Mouse (Mus musculus): Measurements from ENCODE around the gene Rnf10. TPM values are rescaled to one million over a fixed set of nuclear protein-coding genes. Genes with fewer than 3 reads are reported as not detected.

The Rnf10 gene
- polyA plus RNA-seq, 1 experiment from 2014 or later: 138 TPM

DNA sequence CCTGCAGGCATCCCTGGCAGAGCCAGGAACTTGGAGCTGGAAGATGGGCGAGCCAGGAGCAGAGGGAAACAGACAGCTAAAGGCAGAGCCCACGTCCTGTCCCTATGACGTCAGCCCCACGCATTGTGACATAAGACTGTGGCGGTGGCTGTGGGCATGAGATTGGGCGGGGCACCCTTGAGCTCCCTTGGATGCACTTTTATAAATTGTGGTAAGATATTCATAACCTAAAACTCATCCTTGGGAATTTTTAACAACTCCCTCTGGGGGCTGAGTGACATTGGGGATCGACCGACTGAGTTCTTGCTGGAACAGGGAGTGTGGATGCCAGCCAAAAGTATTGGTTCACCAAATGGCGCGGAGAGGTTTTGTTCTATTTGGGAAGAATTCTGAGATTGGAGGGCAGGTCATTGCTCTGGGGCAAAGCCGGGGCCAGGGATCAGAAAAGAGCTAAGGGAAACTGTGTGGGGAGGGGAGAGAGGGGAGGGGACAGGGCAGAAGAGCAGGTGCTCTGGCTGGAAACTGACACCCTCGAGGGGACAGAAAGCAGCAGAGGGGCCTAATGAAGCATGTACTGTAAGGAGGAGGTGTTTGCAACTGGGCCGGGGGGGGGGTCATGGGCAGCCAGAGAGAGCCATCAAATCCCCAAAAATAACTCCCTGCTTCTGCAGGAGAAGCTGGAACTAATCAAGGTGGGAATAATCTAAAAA, 51.6 kb downstream of the Rnf10 start:
- DNase-seq (ENCODE audit: low spot score): no peak
- H3K4me3 ChIP-seq: no peak overlapping the region
- H3K9me3 ChIP-seq: 0 out of 2 replicates have a peak, but pooled peaks cover 3% of the 10 kb centered on the region
- 37% methylated on average over 13 of the region's 13 CpGs for WGBS
- no peak overlapping the region for H3K27ac ChIP-seq (replicated peaks)
- no peaks in the 10 kb centered on the region for H3K36me3 ChIP-seq (replicated peaks)
- H3K4me1 ChIP-seq: peaks cover 28% of the 10 kb centered on the region
- peaks cover 20% of the 10 kb centered on the region for H3K27me3 ChIP-seq (replicated peaks; ENCODE audit: low read depth, poor library complexity, severe bottlenecking)

DNA sequence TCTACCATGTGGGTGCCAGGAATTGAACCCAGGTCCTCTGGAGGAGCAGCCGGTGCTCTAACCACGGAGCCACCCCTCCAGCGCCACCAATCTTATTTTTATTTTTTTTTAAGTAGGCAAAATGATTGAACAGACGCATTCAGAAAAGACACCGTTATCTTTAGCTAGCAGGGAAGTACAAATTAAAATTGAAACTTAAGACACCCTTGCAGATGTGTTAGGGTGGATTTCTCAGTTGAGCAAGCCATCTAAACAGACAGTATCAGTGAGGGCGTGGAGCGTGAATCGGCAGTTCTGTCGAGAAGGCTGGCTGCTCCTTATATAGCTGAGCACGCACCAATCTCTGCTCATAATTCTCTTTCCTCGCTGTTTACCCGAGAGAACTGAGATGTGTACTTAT, 54.7 kb downstream of the Rnf10 start:
- Histone ChIP-seq H3K27ac (replicated peaks) (no peak overlapping the region), H3K4me1 (peaks cover 28% of the 10 kb centered on the region), H3K27me3 (replicated peaks; ENCODE audit: low read depth, poor library complexity, severe bottlenecking) (peaks cover 41% of the 10 kb centered on the region), H3K9me3 (0 out of 2 replicates have a peak, but pooled peaks cover 3% of the 10 kb centered on the region), H3K36me3 (replicated peaks) (no peaks in the 10 kb centered on the region), H3K4me3 (no peak overlapping the region)
- no peak for DNase-seq (ENCODE audit: low spot score)
- 92% methylated on average over 12 of the region's 12 CpGs for WGBS

DNA sequence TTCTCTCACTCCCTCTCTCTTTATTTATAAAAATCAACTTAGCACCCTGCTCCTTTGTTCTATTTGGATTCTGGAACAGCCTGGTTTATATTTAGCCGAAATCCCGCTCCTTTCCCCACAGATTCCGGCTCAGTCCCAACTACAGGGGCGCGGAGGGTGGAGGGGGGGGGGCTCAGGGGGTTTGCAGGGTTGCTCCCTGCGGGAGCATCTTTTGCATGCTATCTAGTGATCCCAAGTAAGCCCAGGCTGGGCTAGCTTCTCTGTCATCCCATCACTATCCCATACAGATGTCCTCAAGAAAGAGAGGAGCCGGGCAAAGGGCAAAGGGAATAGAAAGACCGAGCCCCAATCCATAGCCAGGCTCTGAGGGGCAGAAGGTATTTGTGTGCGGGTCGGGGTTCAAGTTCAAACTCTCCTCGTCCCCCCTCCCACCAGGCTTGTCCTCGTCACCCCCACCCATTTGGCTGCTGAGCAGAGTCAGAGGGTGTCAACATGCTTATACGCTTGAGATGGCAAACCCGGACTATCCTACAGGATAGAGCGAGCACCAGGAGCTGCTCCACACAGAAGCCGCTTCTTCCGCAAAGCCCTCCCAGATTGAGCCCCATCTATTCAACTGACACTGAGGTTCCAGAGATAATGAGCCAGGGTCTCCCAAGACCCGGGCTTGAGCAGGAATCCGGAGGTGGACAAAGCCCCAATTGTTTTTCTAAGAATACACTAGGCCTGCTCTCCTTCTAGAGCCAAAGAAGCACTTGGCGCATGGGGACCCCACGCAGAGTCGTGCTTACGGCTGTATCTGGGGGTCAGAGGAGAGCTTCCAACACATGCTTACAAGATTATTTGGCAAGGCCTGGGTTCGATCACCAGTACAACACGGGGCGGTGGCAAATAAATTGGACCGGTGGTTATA, 57.2 kb downstream of the Rnf10 start:
- DNase-seq (ENCODE audit: low spot score): peak; percentile 30
- H3K27me3 ChIP-seq (replicated peaks; ENCODE audit: low read depth, poor library complexity, severe bottlenecking): peaks cover 61% of the 10 kb centered on the region

GRCm38 (mm10) chr5:115214864-115215263, 57.8 kb downstream of the Rnf10 start:
- peak; percentile 73 for DNase-seq (ENCODE audit: low spot score)
- Histone ChIP-seq H3K27me3 (replicated peaks; ENCODE audit: low read depth, poor library complexity, severe bottlenecking) (peaks cover 54% of the 10 kb centered on the region), H3K4me1 (peaks cover 15% of the 10 kb centered on the region), H3K36me3 (replicated peaks) (no peaks in the 10 kb centered on the region), H3K9me3 (0 out of 2 replicates have a peak, but pooled peaks cover 3% of the 10 kb centered on the region), H3K27ac (replicated peaks) (peak overlapping the region; percentile 84), H3K4me3 (peak overlapping the region; percentile 61)
- WGBS: under 1% methylated on average over 17 of the region's 17 CpGs

More for the DNA sequence above, 57.2 kb downstream of the Rnf10 start:
- peak overlapping the region; percentile 61 for H3K4me3 ChIP-seq
- peaks cover 16% of the 10 kb centered on the region for H3K4me1 ChIP-seq
- 12% methylated on average over 27 of the region's 27 CpGs for WGBS
- peak overlapping the region; percentile 84 for H3K27ac ChIP-seq (replicated peaks)
- 0 out of 2 replicates have a peak, but pooled peaks cover 3% of the 10 kb centered on the region for H3K9me3 ChIP-seq
- no peaks in the 10 kb centered on the region for H3K36me3 ChIP-seq (replicated peaks)

DNA sequence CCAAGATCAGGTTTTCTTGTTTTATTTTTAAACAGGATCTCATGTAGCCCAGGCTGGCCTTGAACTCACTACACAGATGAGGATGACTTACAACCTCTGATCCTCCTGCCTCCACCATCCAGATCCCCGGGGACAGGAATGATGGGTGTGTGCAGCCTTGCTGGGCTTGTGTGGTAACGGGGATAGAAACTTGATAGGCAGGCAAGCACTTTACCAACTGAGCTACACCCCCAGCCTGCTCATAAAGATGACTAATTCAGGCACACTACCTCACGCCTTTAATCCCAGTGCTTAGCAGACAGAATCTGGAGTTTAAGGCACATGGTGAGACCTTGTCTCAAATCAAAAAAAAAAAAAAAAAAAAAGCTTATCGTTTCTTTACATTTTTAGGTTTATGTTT, 59.8 kb downstream of the Rnf10 start:
- DNase-seq (ENCODE audit: low spot score): no peak
- WGBS: 68% methylated on average over 4 of the region's 4 CpGs
- peaks cover 53% of the 10 kb centered on the region for H3K27me3 ChIP-seq (replicated peaks; ENCODE audit: low read depth, poor library complexity, severe bottlenecking)
- no peak overlapping the region for H3K27ac ChIP-seq (replicated peaks)
- H3K4me3 ChIP-seq: no peak overlapping the region
- H3K36me3 ChIP-seq (replicated peaks): no peaks in the 10 kb centered on the region
- peaks cover 19% of the 10 kb centered on the region for H3K4me1 ChIP-seq
- H3K9me3 ChIP-seq: no peaks in the 10 kb centered on the region

DNA sequence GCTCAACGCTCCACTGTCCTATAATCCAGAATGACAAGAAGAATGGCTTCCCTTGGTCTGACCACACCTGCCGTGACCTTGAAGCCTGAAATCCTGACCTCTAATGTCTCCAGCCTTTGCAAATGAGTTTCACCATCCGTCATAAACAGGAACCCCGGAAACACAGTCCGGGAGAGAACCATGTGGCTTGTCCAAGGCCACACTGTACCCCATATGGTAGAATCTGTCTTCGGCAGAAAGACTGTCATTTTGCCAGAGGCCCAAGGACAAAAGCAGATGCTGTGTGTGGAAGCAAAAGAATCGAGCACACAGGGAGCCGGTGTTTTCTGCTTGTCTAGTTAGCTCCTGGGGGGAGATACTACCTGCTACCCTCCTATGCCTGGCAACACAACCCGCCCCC, 60.2 kb downstream of the Rnf10 start:
- Histone ChIP-seq H3K27me3 (replicated peaks; ENCODE audit: low read depth, poor library complexity, severe bottlenecking) (peaks cover 53% of the 10 kb centered on the region), H3K27ac (replicated peaks) (no peak overlapping the region), H3K4me3 (no peak overlapping the region), H3K9me3 (no peaks in the 10 kb centered on the region), H3K4me1 (peaks cover 20% of the 10 kb centered on the region), H3K36me3 (replicated peaks) (no peaks in the 10 kb centered on the region)
- WGBS: 82% methylated on average over 9 of the region's 9 CpGs
- no peak for DNase-seq (ENCODE audit: low spot score)

GRCm38 (mm10) chr5:115210380-115210779, 62.3 kb downstream of the Rnf10 start:
- peaks cover 48% of the 10 kb centered on the region for H3K27me3 ChIP-seq (replicated peaks; ENCODE audit: low read depth, poor library complexity, severe bottlenecking)
- DNase-seq (ENCODE audit: low spot score): peak; percentile 45
- WGBS: 12% methylated on average over 1 of the region's 1 CpGs

GRCm38 (mm10) chr5:115208601-115209000, 64.1 kb downstream of the Rnf10 start:
- H3K9me3 ChIP-seq: no peaks in the 10 kb centered on the region
- peaks cover 52% of the 10 kb centered on the region for H3K27me3 ChIP-seq (replicated peaks; ENCODE audit: low read depth, poor library complexity, severe bottlenecking)
- WGBS: 61% methylated on average over 5 of the region's 5 CpGs
- no peak overlapping the region for H3K4me3 ChIP-seq
- no peaks in the 10 kb centered on the region for H3K36me3 ChIP-seq (replicated peaks)
- DNase-seq (ENCODE audit: low spot score): no peak
- H3K27ac ChIP-seq (replicated peaks): no peak overlapping the region
- H3K4me1 ChIP-seq: peaks cover 26% of the 10 kb centered on the region

More at GRCm38 (mm10) chr5:115210380-115210779, 62.3 kb downstream of the Rnf10 start:
- H3K36me3 ChIP-seq (replicated peaks): no peaks in the 10 kb centered on the region
- no peak overlapping the region for H3K27ac ChIP-seq (replicated peaks)
- peaks cover 16% of the 10 kb centered on the region for H3K4me1 ChIP-seq
- H3K4me3 ChIP-seq: no peak overlapping the region
- H3K9me3 ChIP-seq: no peaks in the 10 kb centered on the region

DNA sequence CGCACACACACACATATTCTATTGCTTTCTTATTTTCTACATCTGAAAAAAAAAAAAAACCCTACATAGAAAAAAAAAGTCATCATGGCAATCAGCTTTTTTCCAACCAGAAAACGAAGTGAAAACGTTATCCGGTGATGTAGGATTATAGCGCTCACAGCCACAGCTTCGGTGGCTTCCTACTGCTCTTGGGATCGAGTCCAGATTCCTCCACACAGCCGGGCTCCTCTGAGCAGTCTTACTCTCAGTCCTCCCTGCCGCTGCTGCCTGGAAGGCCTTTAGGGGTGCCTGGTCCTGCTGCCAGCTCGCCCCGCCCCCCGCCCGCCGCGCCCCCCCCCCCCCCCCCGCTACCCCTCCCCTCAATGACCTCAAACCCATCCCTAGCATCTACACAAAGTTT, 64.8 kb downstream of the Rnf10 start:
- Histone ChIP-seq H3K36me3 (replicated peaks) (no peaks in the 10 kb centered on the region), H3K4me1 (peaks cover 26% of the 10 kb centered on the region), H3K9me3 (no peaks in the 10 kb centered on the region), H3K27ac (replicated peaks) (no peak overlapping the region), H3K27me3 (replicated peaks; ENCODE audit: low read depth, poor library complexity, severe bottlenecking) (peaks cover 58% of the 10 kb centered on the region), H3K4me3 (peak overlapping the region; percentile 16; the same call in 1 of the 2 replicates)
- no peak for DNase-seq (ENCODE audit: low spot score)
- WGBS: 11% methylated on average over 11 of the region's 16 CpGs

DNA sequence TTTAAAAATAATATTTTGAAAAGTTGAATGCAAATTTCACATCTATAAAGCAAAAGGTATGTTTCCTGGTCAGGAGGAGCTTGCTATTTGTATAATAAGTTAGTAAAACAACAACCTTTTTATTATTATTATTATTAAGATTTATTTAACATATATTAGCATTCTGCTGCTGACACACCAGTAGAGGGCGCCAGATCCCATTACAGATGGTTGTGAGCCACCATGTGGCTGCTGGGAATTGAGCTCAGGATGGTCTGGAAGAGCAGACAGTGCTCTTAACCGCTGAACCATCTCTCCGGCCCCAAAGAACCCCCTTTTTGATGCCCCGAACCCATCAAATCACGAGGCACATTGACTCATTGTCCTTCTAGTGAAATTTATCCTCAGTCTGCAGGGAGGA, 65.5 kb downstream of the Rnf10 start:
- Histone ChIP-seq H3K4me3 (no peak overlapping the region), H3K9me3 (no peaks in the 10 kb centered on the region), H3K27me3 (replicated peaks; ENCODE audit: low read depth, poor library complexity, severe bottlenecking) (peaks cover 56% of the 10 kb centered on the region), H3K27ac (replicated peaks) (no peak overlapping the region), H3K4me1 (peaks cover 26% of the 10 kb centered on the region), H3K36me3 (replicated peaks) (no peaks in the 10 kb centered on the region)
- DNase-seq (ENCODE audit: low spot score): no peak
- WGBS: 54% methylated on average over 5 of the region's 5 CpGs

DNA sequence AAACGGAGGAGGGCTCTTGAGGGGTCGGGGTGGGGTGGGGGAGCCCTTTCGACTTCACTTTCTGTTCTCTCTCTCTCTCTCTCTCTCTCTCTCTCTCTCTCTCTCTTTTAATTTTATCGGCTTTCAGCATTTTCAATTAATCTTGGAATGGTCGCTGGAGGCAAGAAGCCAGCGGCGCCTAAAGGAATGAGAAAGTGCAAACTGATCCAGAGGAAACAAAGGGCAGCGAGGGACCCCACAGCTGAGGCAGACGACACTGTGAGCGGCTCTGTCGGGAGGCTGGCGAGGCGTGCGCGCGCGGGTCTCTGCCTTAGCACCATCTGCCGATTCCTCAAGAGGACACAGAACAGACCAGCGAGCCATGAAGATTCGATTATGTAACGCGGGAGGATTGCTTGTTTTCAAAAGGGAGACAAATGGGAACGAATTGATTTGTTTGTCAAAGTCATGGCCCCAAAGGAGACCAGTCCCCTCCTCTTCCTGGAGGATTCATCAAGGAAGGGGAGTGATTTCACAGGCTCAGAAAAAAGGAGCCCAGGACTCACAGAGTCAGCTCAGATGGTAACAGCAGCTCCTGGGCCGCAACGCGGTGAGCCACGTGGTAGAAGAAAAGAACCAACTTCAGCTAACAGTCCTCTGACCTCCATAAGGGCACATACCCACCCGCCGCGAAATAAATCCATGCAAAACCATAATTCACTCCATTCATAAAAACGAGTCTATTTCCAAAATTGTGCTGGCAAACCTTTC, 68.0 kb downstream of the Rnf10 start:
- peak; percentile 80 for DNase-seq (ENCODE audit: low spot score)
- Histone ChIP-seq H3K9me3 (no peaks in the 10 kb centered on the region), H3K36me3 (replicated peaks) (no peaks in the 10 kb centered on the region), H3K27me3 (replicated peaks; ENCODE audit: low read depth, poor library complexity, severe bottlenecking) (peaks cover 44% of the 10 kb centered on the region), H3K4me3 (peak overlapping the region; percentile 55), H3K4me1 (peaks cover 26% of the 10 kb centered on the region), H3K27ac (replicated peaks) (peak overlapping the region; percentile 82)
- whole genome bisulfite sequencing: 4% methylated on average over 31 of the region's 31 CpGs

Data from embryonic facial prominence, embryonic 10.5 days (tissue).